Mouse (Mus musculus) lung, adult 2 months (tissue): Measurements from ENCODE around the gene Wdhd1. TPM values are rescaled to one million over a fixed set of nuclear protein-coding genes. Genes with fewer than 3 reads are reported as not detected.

Experiments used
- DNase-seq: peaks from one replicate; pipeline ENCODE4 v3.0.0; 2022
- H3K4me1 ChIP-seq: fragments of 200-500 bp; 2 replicates; pipeline ENCODE4 v1.6.1; 2011; ENCODE audit warnings: low read length; ENCODE audit not compliant: control insufficient read depth, insufficient read depth
- H3K4me3 ChIP-seq: fragments of 200-500 bp; replicated peaks from 2 replicates; pipeline ENCODE3; 2011; ENCODE audit warnings: low read depth, mild to moderate bottlenecking, control low read depth, low read length; ENCODE audit errors: extremely low read depth
- CTCF ChIP-seq: fragments of 200-500 bp; IDR thresholded peaks from 2 replicates; pipeline ENCODE4 v1.5.1; 2011; ENCODE audit warnings: mild to moderate bottlenecking, low read length, control low read depth; ENCODE audit not compliant: insufficient read depth
- POLR2A ChIP-seq: fragments of 200-500 bp; IDR thresholded peaks from 2 replicates; pipeline ENCODE4 v1.6.1; 2011; ENCODE audit warnings: low read depth, mild to moderate bottlenecking, control low read depth, low read length, borderline replicate concordance; ENCODE audit errors: extremely low read depth
- WGBS: fragments of 180-500 bp; shearing (Covaris S2); methylation state at CpG from one replicate; pipeline ENCODE4 v1.1.7; 2018; 5-methylcytosine and 5-hydroxymethylcytosine counted together
- polyA plus RNA-seq: library from polyadenylated mRNA; depleted of rRNA; stranded (reverse); fragments of >200 nt; gene quantifications from 2 replicates; pipeline ENCODE4 v1.2.3, GENCODE M21; 2012

Wdhd1 gene
- polyA plus RNA-seq, 1 experiment, result 0.78 TPM

- DNase-seq, result no peak
- Histone ChIP-seq H3K4me1 (no peaks in the 10 kb centered on the region), H3K4me3 (no peak overlapping the region)
- no peak for TF ChIP-seq POLR2A
- no peak for TF ChIP-seq CTCF
- whole genome bisulfite sequencing, result 97% methylated on average over 3 of the region's 3 CpGs
These were observed 11.8 kb downstream of the Wdhd1 start for GRCm38 (mm10) chr14:47264866-47265265.

- no peak for TF ChIP-seq CTCF
- TF ChIP-seq POLR2A, result no peak
- Histone ChIP-seq H3K4me1 (no peaks in the 10 kb centered on the region), H3K4me3 (no peak overlapping the region)
- no peak for DNase-seq
- WGBS, result 72% methylated on average over 6 of the region's 6 CpGs
These were observed 26.8 kb downstream of the Wdhd1 start for GRCm38 (mm10) chr14:47249839-47250238.

GRCm38 (mm10) chr14:47242753-47243152 lies 33.9 kb downstream of the Wdhd1 start:
- no peak for TF ChIP-seq POLR2A
- no peak for TF ChIP-seq CTCF
- DNase-seq, result no peak
- 42% methylated on average over 4 of the region's 4 CpGs for WGBS

GRCm38 (mm10) chr14:47241046-47241445 lies 35.6 kb downstream of the Wdhd1 start:
- 87% methylated on average over 6 of the region's 6 CpGs for WGBS
- no peaks in the 10 kb centered on the region for H3K4me1 ChIP-seq
- H3K4me3 ChIP-seq, result no peak overlapping the region
- TF ChIP-seq CTCF (no peak), POLR2A (no peak)
- DNase-seq, result no peak

More at GRCm38 (mm10) chr14:47242753-47243152, 33.9 kb downstream of the Wdhd1 start:
- Histone ChIP-seq H3K4me1 (no peaks in the 10 kb centered on the region), H3K4me3 (no peak overlapping the region)

GRCm38 (mm10) chr14:47240600-47240999 lies 36.1 kb downstream of the Wdhd1 start:
- Histone ChIP-seq H3K4me3 (no peak overlapping the region), H3K4me1 (no peaks in the 10 kb centered on the region)
- TF ChIP-seq POLR2A (no peak), CTCF (no peak)
- DNase-seq, result no peak
- 84% methylated on average over 1 of the region's 1 CpGs for WGBS

- 84% methylated on average over 4 of the region's 4 CpGs for WGBS
- no peak for DNase-seq
- TF ChIP-seq POLR2A, result no peak
- TF ChIP-seq CTCF, result no peak
- H3K4me1 ChIP-seq, result no peaks in the 10 kb centered on the region
- no peak overlapping the region for H3K4me3 ChIP-seq
These were observed 39.4 kb downstream of the Wdhd1 start for GRCm38 (mm10) chr14:47237286-47237685.

- H3K4me1 ChIP-seq, result no peaks in the 10 kb centered on the region
- no peak for DNase-seq
- TF ChIP-seq POLR2A (no peak), CTCF (no peak)
- WGBS, result 91% methylated on average over 7 of the region's 7 CpGs
- no peak overlapping the region for H3K4me3 ChIP-seq
These were observed 40.2 kb downstream of the Wdhd1 start for GRCm38 (mm10) chr14:47236491-47236890.

- H3K4me3 ChIP-seq, result no peak overlapping the region
- TF ChIP-seq CTCF (no peak), POLR2A (no peak)
- DNase-seq, result no peak
- no peaks in the 10 kb centered on the region for H3K4me1 ChIP-seq
- 68% methylated on average over 5 of the region's 5 CpGs for WGBS
These were observed 42.0 kb downstream of the Wdhd1 start for GRCm38 (mm10) chr14:47234526-47235250.

- no peak for TF ChIP-seq POLR2A
- no peak for TF ChIP-seq CTCF
- no peaks in the 10 kb centered on the region for H3K4me1 ChIP-seq
- WGBS, result 85% methylated on average over 3 of the region's 3 CpGs
- no peak overlapping the region for H3K4me3 ChIP-seq
- no peak for DNase-seq
These were observed 42.6 kb downstream of the Wdhd1 start for GRCm38 (mm10) chr14:47234032-47234431.

GRCm38 (mm10) chr14:47233602-47234001 lies 43.1 kb downstream of the Wdhd1 start:
- no peak for DNase-seq
- Histone ChIP-seq H3K4me3 (no peak overlapping the region), H3K4me1 (no peaks in the 10 kb centered on the region)
- WGBS, result 57% methylated on average over 2 of the region's 2 CpGs
- TF ChIP-seq CTCF (no peak), POLR2A (no peak)

- no peak for TF ChIP-seq POLR2A
- no peak for TF ChIP-seq CTCF
- Histone ChIP-seq H3K4me1 (no peaks in the 10 kb centered on the region), H3K4me3 (no peak overlapping the region)
- DNase-seq, result no peak
- 65% methylated on average over 11 of the region's 11 CpGs for WGBS
These were observed 46.8 kb downstream of the Wdhd1 start for GRCm38 (mm10) chr14:47229796-47230376.
